Mouse (Mus musculus): ENCODE measurements at regions not wholly inside any gene's neighbourhood (a gene's known extent, or its start where the extent isn't known, plus 50 kb on each side); places are given as distances from the start of the nearest gene placed in this dataset.

DNA sequence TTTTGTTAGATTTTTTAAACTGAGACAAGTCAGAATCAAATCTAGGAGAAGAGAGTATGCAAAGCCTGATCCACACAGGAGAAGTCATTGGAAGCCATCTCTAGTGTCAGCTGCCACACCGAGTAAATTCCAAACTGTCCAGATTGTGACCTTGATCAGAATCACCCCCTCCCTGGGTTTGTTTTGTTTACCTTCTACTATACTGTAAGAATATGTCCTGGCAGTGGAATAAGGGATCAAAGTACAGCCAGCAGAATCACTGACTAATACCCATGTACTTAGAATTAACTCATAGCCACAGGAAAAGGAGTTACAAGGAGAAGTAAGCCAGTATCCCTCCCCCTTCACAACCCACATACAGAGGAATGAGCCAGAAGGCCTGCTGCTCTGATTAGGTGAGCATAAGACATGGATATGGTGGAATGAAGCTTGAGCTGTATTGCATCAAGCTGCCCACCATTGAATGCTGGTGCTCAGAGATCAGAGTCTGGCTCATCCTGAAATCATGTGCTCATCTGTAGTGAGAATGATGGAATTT lies 70.9 kb upstream of the Bmper start:
- 96% methylated on average over 1 of the region's 1 CpGs for WGBS
- H3K27ac ChIP-seq (ENCODE audit: low read depth, low read length) = no peak overlapping the region
- ATAC-seq = no peak
- no peak overlapping the region for H3K4me3 ChIP-seq (ENCODE audit: low read length)
- H3K27me3 ChIP-seq (replicated peaks; ENCODE audit: control insufficient read depth, insufficient read depth, low read length) = no peaks in the 10 kb centered on the region
- no peaks in the 10 kb centered on the region for H3K9me3 ChIP-seq (ENCODE audit: control insufficient read depth, low read length)
- H3K9ac ChIP-seq (ENCODE audit: low read depth, low read length) = no peak overlapping the region
- no peaks in the 10 kb centered on the region for H3K4me1 ChIP-seq (ENCODE audit: control insufficient read depth, insufficient read depth, low read depth, low read length)
- no peak overlapping the region for H3K4me2 ChIP-seq (ENCODE audit: low read length)
- no peaks in the 10 kb centered on the region for H3K36me3 ChIP-seq (ENCODE audit: control insufficient read depth, insufficient read depth, low read length)

DNA sequence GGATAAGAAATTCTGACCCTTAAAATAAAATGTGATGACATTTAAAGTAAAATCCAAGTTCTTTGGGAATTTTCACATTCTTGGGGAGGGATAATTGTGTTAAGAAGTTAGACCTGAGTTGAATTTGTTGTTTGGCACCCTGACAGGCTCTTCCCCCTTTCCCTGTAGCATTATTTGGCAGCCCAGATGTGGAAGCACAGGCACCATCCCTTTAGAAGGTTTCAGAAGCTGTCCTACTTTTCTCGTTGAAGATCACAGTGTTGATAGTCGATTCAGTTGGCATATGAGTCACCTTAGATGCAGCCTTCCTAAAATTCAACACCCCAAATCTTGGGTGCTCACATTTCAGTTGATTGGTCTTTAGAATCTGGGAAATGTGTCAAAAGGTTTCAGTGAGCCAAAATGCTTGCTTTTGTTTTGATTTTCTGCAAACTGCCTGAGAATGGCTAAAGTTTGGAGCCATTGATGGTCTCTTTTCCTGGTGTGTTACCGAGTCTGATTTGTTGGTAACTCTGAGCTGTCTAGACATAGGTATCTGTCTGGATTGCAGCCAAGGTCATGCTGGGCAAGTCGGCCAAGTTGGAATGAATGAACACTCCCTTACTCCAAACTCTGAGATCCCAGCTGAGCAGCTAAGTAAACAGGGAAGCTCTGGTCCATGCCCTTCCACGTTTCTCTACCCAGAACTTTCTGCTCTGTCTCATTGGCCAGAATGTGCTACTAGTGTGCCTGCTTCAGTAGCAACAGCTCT lies 65.9 kb upstream of the Bmper start:
- H3K36me3 ChIP-seq (ENCODE audit: control insufficient read depth, insufficient read depth, low read length) = no peaks in the 10 kb centered on the region
- H3K4me1 ChIP-seq (ENCODE audit: control insufficient read depth, insufficient read depth, low read depth, low read length) = no peaks in the 10 kb centered on the region
- H3K4me2 ChIP-seq (ENCODE audit: low read length) = no peak overlapping the region
- no peak overlapping the region for H3K9ac ChIP-seq (ENCODE audit: low read depth, low read length)
- H3K27me3 ChIP-seq (replicated peaks; ENCODE audit: control insufficient read depth, insufficient read depth, low read length) = no peaks in the 10 kb centered on the region
- 64% methylated on average over 5 of the region's 5 CpGs for WGBS
- no peak for ATAC-seq
- H3K27ac ChIP-seq (ENCODE audit: low read depth, low read length) = no peak overlapping the region
- no peak overlapping the region for H3K4me3 ChIP-seq (ENCODE audit: low read length)
- H3K9me3 ChIP-seq (ENCODE audit: control insufficient read depth, low read length) = no peaks in the 10 kb centered on the region

DNA sequence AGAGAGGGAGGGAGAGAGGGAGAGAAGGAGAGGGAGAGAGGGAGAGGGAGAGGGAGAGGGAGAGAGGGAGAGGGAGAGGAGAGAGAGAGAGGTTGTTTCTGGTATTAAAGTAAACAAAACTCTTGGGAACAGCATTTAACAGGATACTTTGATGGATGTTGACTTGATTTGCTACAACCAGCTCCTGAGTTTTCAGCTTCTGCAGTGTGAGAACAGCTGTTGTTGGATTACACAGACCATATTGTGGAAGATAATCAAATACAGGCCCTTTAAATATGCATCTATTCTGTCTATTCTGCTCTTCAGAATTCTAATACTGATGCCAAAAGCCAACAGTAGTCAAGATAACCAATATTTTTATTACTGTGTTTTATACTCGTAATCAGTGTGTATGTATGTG lies 64.4 kb upstream of the Bmper start:
- Histone ChIP-seq H3K27me3 (replicated peaks; ENCODE audit: control insufficient read depth, insufficient read depth, low read length) (no peaks in the 10 kb centered on the region), H3K27ac (ENCODE audit: low read depth, low read length) (no peak overlapping the region), H3K4me2 (ENCODE audit: low read length) (no peak overlapping the region), H3K9ac (ENCODE audit: low read depth, low read length) (no peak overlapping the region), H3K36me3 (ENCODE audit: control insufficient read depth, insufficient read depth, low read length) (no peaks in the 10 kb centered on the region), H3K4me1 (ENCODE audit: control insufficient read depth, insufficient read depth, low read depth, low read length) (no peaks in the 10 kb centered on the region), H3K9me3 (ENCODE audit: control insufficient read depth, low read length) (no peaks in the 10 kb centered on the region), H3K4me3 (ENCODE audit: low read length) (no peak overlapping the region)
- ATAC-seq = no peak
- WGBS = 84% methylated on average over 1 of the region's 1 CpGs

DNA sequence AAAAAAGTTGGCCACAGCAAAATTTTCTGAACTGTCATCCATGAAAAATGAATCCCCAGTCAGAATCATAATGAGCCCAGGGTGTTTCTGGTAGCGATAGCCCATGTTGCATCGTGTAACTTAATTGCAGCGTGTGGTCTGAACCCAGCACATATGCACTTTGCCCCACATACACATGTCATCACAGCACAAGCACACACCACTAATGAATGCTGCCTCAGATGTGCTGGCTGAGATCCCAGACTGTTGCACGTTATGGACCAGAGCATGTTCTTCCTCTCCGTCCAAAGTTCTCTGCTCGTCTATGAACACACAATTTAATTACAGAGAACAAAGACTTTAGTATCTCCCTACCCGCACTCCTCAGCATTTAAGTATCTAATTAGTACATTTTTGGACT lies 61.5 kb upstream of the Bmper start:
- Histone ChIP-seq H3K27me3 (replicated peaks; ENCODE audit: control insufficient read depth, insufficient read depth, low read length) (no peaks in the 10 kb centered on the region), H3K9ac (ENCODE audit: low read depth, low read length) (no peak overlapping the region), H3K4me2 (ENCODE audit: low read length) (no peak overlapping the region), H3K4me1 (ENCODE audit: control insufficient read depth, insufficient read depth, low read depth, low read length) (no peaks in the 10 kb centered on the region), H3K9me3 (ENCODE audit: control insufficient read depth, low read length) (no peaks in the 10 kb centered on the region), H3K27ac (ENCODE audit: low read depth, low read length) (no peak overlapping the region), H3K4me3 (ENCODE audit: low read length) (no peak overlapping the region), H3K36me3 (ENCODE audit: control insufficient read depth, insufficient read depth, low read length) (no peaks in the 10 kb centered on the region)
- no peak for ATAC-seq
- WGBS = 60% methylated on average over 7 of the region's 7 CpGs

DNA sequence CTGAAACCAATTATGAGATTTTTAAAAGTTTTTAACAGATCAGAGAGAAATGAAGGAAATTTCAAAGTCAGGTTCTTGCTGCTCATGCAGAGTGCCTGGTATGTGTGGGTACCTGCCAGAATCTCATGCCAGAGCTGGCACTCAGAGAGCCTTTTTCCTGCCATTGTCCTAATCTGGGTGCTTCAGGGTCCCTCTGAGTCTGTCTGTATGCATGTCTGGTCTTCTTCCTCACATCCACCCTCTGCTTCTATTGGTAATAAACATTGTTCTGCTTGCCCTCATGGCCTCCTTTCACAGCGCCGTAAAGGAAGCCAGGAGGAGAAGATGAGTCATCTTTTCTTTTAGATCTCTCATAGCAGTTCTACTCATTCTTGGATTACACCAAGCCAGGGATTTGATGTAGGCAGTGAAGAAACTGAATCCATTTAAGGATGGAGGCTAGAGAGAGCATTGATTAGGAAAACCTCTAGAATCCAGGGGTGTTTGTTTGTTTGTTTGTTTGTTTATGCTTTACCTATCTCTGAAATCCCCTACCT lies 55.8 kb upstream of the Bmper start:
- H3K4me2 ChIP-seq (ENCODE audit: low read length) = no peak overlapping the region
- H3K36me3 ChIP-seq (ENCODE audit: control insufficient read depth, insufficient read depth, low read length) = no peaks in the 10 kb centered on the region
- H3K4me1 ChIP-seq (ENCODE audit: control insufficient read depth, insufficient read depth, low read depth, low read length) = no peaks in the 10 kb centered on the region
- 84% methylated on average over 2 of the region's 2 CpGs for WGBS
- ATAC-seq = no peak
- H3K9ac ChIP-seq (ENCODE audit: low read depth, low read length) = no peak overlapping the region
- H3K9me3 ChIP-seq (ENCODE audit: control insufficient read depth, low read length) = no peaks in the 10 kb centered on the region
- H3K27me3 ChIP-seq (replicated peaks; ENCODE audit: control insufficient read depth, insufficient read depth, low read length) = no peaks in the 10 kb centered on the region
- H3K4me3 ChIP-seq (ENCODE audit: low read length) = no peak overlapping the region
- no peak overlapping the region for H3K27ac ChIP-seq (ENCODE audit: low read depth, low read length)

DNA sequence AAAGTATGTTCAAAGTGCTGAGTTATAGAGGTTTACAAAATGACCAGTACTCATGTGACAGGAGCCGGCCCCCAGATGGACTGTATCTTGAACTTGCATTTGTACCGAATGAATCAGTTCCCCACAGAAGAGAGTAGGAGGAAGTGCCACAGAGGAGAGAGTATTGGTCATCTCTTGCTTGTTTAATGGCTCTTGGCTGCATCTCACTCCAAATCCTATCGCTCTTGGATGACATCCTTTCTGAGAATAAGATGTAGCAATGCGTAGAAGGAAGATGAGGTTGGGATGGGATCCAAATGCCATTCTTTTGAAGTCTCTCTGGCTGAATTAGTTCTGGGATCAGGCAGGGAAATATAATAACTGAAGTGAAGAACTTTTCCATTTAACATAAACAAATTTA lies 55.2 kb upstream of the Bmper start:
- 75% methylated on average over 4 of the region's 4 CpGs for WGBS
- H3K27me3 ChIP-seq (replicated peaks; ENCODE audit: control insufficient read depth, insufficient read depth, low read length) = no peaks in the 10 kb centered on the region
- no peaks in the 10 kb centered on the region for H3K4me1 ChIP-seq (ENCODE audit: control insufficient read depth, insufficient read depth, low read depth, low read length)
- no peaks in the 10 kb centered on the region for H3K9me3 ChIP-seq (ENCODE audit: control insufficient read depth, low read length)
- no peak overlapping the region for H3K4me3 ChIP-seq (ENCODE audit: low read length)
- ATAC-seq = no peak
- H3K27ac ChIP-seq (ENCODE audit: low read depth, low read length) = no peak overlapping the region
- H3K4me2 ChIP-seq (ENCODE audit: low read length) = no peak overlapping the region
- no peak overlapping the region for H3K9ac ChIP-seq (ENCODE audit: low read depth, low read length)
- H3K36me3 ChIP-seq (ENCODE audit: control insufficient read depth, insufficient read depth, low read length) = no peaks in the 10 kb centered on the region

DNA sequence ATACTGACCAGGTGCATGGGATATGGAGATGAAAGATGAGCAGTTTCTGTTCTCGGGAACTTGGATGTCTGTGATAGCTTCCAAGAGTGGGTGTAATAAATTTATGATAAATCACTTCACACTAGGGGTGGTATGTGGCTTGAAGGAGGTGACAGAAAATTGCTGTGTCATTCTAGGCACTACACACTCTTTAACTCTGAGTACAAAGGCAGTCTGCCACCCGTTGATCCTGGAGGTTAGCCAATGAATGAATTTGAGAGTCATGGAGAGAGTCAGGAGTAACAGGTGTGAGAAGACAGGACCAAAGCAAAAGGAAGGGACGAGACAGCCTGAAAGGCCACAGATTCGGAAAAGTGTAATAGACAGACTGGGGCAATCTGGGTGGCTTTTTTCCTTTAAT lies 54.7 kb upstream of the Bmper start:
- no peaks in the 10 kb centered on the region for H3K36me3 ChIP-seq (ENCODE audit: control insufficient read depth, insufficient read depth, low read length)
- H3K9ac ChIP-seq (ENCODE audit: low read depth, low read length) = no peak overlapping the region
- 67% methylated on average over 4 of the region's 4 CpGs for WGBS
- no peaks in the 10 kb centered on the region for H3K27me3 ChIP-seq (replicated peaks; ENCODE audit: control insufficient read depth, insufficient read depth, low read length)
- no peaks in the 10 kb centered on the region for H3K4me1 ChIP-seq (ENCODE audit: control insufficient read depth, insufficient read depth, low read depth, low read length)
- no peak overlapping the region for H3K27ac ChIP-seq (ENCODE audit: low read depth, low read length)
- no peaks in the 10 kb centered on the region for H3K9me3 ChIP-seq (ENCODE audit: control insufficient read depth, low read length)
- H3K4me3 ChIP-seq (ENCODE audit: low read length) = no peak overlapping the region
- no peak overlapping the region for H3K4me2 ChIP-seq (ENCODE audit: low read length)
- ATAC-seq = no peak

DNA sequence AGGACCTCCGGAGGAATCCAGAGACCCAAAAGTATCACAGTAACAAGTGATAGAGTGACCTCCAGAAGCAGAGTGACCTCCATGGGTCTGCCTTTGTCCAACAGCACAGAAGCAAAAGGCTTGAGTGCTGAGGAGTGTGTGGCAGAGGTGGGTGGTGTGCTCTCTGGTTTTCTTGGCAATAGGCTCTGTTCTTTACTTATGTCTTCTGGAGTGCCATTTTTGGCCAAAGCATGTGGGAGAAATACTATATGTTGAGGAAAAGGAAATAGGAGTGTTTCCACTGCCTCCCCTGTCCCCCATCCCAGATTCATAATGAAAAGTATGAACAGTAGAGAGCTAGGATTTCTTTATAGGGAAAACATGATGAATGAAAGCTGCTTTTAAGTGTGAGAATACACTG lies 51.5 kb upstream of the Bmper start:
- WGBS = 100% methylated on average over 1 of the region's 1 CpGs
- Histone ChIP-seq H3K36me3 (ENCODE audit: control insufficient read depth, insufficient read depth, low read length) (no peaks in the 10 kb centered on the region), H3K4me1 (ENCODE audit: control insufficient read depth, insufficient read depth, low read depth, low read length) (no peaks in the 10 kb centered on the region), H3K4me3 (ENCODE audit: low read length) (no peak overlapping the region), H3K27me3 (replicated peaks; ENCODE audit: control insufficient read depth, insufficient read depth, low read length) (no peaks in the 10 kb centered on the region), H3K9me3 (ENCODE audit: control insufficient read depth, low read length) (no peaks in the 10 kb centered on the region), H3K9ac (ENCODE audit: low read depth, low read length) (no peak overlapping the region), H3K27ac (ENCODE audit: low read depth, low read length) (no peak overlapping the region), H3K4me2 (ENCODE audit: low read length) (no peak overlapping the region)
- no peak for ATAC-seq

All from hindbrain, embryonic 16.5 days (tissue).